Mouse (Mus musculus) E14TG2a.4 (cell line): Measurements from ENCODE around the gene Gsta3.

ENCODE experiments used
- CTCF ChIP-seq: conservative IDR thresholded peaks from 2 replicates; pipeline ENCODE4 v1.5.1; 2014; ENCODE audit warnings: low read length
- NANOG ChIP-seq: IDR thresholded peaks from 2 replicates; pipeline ENCODE4 v1.6.1; 2014; ENCODE audit warnings: borderline replicate concordance, low read length, mixed read lengths
- POU5F1 ChIP-seq: IDR thresholded peaks from 2 replicates; pipeline ENCODE4 v1.6.1; 2014; ENCODE audit warnings: low read length, borderline replicate concordance

- TF ChIP-seq CTCF (no peak), NANOG (no peak), POU5F1 (no peak)
These were observed 12.9 kb downstream of the Gsta3 start for GRCm38 (mm10) chr1:21253303-21253650.
